Mouse (Mus musculus) ES-Bruce4 (cell line): ENCODE measurements around the gene Phactr1.

Experiments used
- CTCF ChIP-seq: IDR thresholded peaks from one replicate; pipeline ENCODE4 v1.8.1; 2011; ENCODE audit warnings: low read depth, low read length
- POLR2A ChIP-seq: IDR thresholded peaks from one replicate; pipeline ENCODE4 v1.8.1; 2011; ENCODE audit warnings: low read length; ENCODE audit not compliant: insufficient read depth

GRCm38 (mm10) chr13:42973961-42974360 is 293.5 kb downstream of the Phactr1 start:
- TF ChIP-seq POLR2A (no peak), CTCF (no peak)
